Mouse (Mus musculus) liver, adult 2 months (tissue): ENCODE measurements around the gene Pbx4. TPM values are rescaled to one million over a fixed set of nuclear protein-coding genes. Genes with fewer than 3 reads are reported as not detected.

Source experiments
- DNase-seq: peaks from one replicate; pipeline ENCODE4 v3.0.0-alpha.2; 2011; ENCODE audit warnings: low read depth, low spot score; ENCODE audit errors: extremely low read depth
- H3K27ac ChIP-seq: fragments of 200-500 bp; replicated peaks from 2 replicates; pipeline ENCODE4 v1.5.1; 2012; ENCODE audit warnings: low read depth, mild to moderate bottlenecking, control low read depth, inconsistent platforms, low read length; ENCODE audit not compliant: insufficient read depth
- H3K27me3 ChIP-seq: fragments of 200-500 bp; 2 replicates; pipeline ENCODE4 v1.6.1; 2012; ENCODE audit warnings: mild to moderate bottlenecking, moderate library complexity, low read length, inconsistent platforms; ENCODE audit not compliant: control insufficient read depth, insufficient read depth
- H3K36me3 ChIP-seq: fragments of 200-500 bp; 2 replicates; pipeline ENCODE4 v1.6.1; 2012; ENCODE audit warnings: low read length, inconsistent platforms; ENCODE audit not compliant: control insufficient read depth, insufficient read depth
- H3K4me1 ChIP-seq: fragments of 200-500 bp; 2 replicates; pipeline ENCODE4 v1.6.1; 2011; ENCODE audit warnings: low read length; ENCODE audit not compliant: control insufficient read depth, insufficient read depth
- H3K4me3 ChIP-seq: fragments of 200-500 bp; 2 replicates; pipeline ENCODE4 v1.5.1; 2011; ENCODE audit warnings: low read depth, mild to moderate bottlenecking, control low read depth, low read length, moderate library complexity; ENCODE audit not compliant: insufficient read depth
- H3K79me2 ChIP-seq: fragments of 200-500 bp; 2 replicates; pipeline ENCODE4 v1.6.1; 2012; ENCODE audit warnings: inconsistent platforms, mild to moderate bottlenecking, low read length, moderate library complexity; ENCODE audit not compliant: control insufficient read depth, insufficient read depth
- H3K9ac ChIP-seq: fragments of 200-500 bp; 2 replicates; pipeline ENCODE4 v1.6.1; 2012; ENCODE audit warnings: low read depth, mild to moderate bottlenecking, control low read depth, inconsistent platforms, low read length
- CTCF ChIP-seq: fragments of 200-500 bp; IDR thresholded peaks from 2 replicates; pipeline ENCODE4 v1.5.1; 2011; ENCODE audit warnings: low read depth, low read length, control low read depth
- POLR2A ChIP-seq: fragments of 200-500 bp; IDR thresholded peaks from 2 replicates; pipeline ENCODE4 v1.6.1; 2011; ENCODE audit warnings: low read length, control low read depth; ENCODE audit not compliant: insufficient read depth; ENCODE audit errors: extremely low read depth
- WGBS: fragments of 180-500 bp; shearing (Covaris S2); methylation state at CpG from one replicate; pipeline ENCODE4 v1.1.7; 2018; 5-methylcytosine and 5-hydroxymethylcytosine counted together
- polyA plus RNA-seq: library from polyadenylated mRNA; depleted of rRNA; stranded (reverse); fragments of >200 nt; gene quantifications from 2 replicates; pipeline ENCODE4 v1.2.3, GENCODE M21; 2012
- total RNA-seq: library from RNA; depleted of rRNA; stranded (reverse); fragments of >200 nt; gene quantifications from 2 replicates; pipeline ENCODE4 v1.2.3, GENCODE M21; 2014

Pbx4 gene
- total and polyA plus RNA-seq, 2 experiments = 0.46 to 1.7 TPM

DNA sequence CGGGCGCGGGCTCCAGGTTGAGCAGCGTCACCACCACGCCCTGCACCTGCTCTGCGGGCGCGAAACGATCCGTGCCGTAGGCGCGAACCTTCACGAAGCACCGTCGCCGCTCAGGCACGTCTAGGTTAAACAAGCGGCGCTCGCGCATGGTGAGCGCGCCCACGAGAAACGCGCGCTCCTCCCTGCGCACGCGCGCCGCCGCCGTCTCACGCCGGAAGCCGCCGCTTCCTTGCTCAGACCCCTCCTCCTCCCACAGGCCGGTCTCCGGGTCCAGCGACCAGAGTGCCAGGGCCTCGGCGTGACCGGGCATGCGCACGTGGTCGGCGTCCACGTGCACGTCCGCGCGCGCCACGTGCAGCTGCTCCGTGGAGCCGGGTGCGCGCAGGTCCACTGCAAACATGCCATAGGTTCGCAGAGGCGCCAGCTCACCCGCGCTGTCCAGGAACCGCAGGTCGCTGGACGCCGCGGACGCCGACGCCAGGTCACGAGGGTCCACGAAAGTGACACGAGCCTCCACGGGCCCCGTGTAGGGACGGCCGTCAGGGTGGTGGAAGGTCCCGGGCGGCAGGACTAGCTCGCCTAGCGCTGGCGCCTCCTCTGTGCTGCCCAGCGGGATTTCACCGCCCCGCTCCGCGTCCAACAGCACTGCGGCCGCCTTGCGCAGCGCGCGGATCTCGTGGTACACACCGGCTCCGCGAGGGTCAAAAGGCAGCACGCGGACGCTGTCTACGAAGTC lies 49.9 kb downstream of the Pbx4 start:
- Histone ChIP-seq H3K4me1 (peaks cover 1% of the 10 kb centered on the region; the same call in 1 of the 2 replicates), H3K4me3 (peak overlapping the region; percentile 4; the same call in 1 of the 2 replicates), H3K36me3 (no peaks in the 10 kb centered on the region), H3K27ac (no peak overlapping the region), H3K79me2 (no peaks in the 10 kb centered on the region), H3K27me3 (peaks cover 51% of the 10 kb centered on the region), H3K9ac (no peak overlapping the region)
- WGBS = 6% methylated on average over 103 of the region's 103 CpGs
- TF ChIP-seq POLR2A (no peak), CTCF (no peak)
- DNase-seq = no peak

DNA sequence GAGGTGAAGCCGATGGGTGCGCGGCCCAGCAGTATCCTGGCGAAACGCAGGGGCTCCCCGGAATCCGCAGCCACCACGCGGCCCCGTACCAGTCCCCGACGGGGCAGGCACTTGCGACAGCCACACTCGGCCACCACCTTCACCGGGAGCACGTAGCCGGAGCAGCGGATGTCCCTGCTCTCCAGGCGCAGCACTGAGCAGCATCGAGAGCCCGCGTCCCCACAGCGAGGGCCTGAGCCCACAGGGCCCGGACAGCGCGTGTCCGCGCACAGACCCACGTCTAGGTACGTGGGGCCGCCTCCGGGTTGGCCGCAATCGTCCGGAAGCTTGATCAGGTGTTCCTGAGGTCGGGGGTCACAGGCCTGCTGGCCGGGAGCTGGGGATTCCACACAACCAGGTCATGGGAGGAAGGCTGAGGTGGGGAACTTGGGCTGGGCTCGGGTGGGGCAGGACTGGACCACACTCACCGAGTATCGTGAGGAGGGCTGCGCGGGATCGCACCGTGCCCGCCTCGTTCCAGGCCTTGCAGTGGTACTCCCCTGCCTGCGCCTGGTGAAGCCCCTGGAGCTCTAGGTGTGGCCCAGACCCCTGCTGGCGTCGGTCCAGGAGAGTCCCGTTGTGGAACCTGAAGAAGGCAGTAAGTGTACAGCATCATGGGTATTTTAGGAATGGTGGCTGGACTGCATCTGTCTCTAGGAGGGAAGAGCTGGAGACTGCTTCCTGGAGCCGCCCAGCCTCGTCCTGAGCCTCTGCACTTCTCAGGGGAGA lies 50.7 kb downstream of the Pbx4 start:
- WGBS = 23% methylated on average over 52 of the region's 52 CpGs
- Histone ChIP-seq H3K27me3 (peaks cover 56% of the 10 kb centered on the region), H3K4me1 (peaks cover 6% of the 10 kb centered on the region), H3K36me3 (no peaks in the 10 kb centered on the region), H3K27ac (no peak overlapping the region), H3K4me3 (no peak overlapping the region), H3K79me2 (no peaks in the 10 kb centered on the region), H3K9ac (no peak overlapping the region)
- no peak for DNase-seq
- TF ChIP-seq CTCF (no peak), POLR2A (no peak)

DNA sequence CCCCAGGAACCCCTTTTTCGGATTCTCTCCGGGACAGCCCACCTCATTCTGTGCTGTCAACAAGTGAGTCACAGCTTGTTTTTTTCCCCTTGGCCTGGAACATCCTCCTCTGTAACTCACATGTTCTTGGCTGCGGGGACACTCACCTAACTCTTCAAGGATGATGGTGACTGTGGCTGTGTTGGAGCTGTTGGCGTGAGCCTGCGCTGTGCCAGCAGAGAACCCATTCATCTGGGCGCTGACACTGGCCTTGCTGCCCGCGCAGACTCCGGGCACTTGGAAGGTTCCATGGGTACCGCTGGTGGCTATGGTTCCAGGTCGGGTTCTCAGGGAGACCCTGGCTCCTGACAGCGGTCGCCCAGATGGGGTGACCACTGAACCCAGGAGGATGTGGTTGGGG lies 51.9 kb downstream of the Pbx4 start:
- H3K4me1 ChIP-seq = peaks cover 7% of the 10 kb centered on the region
- H3K36me3 ChIP-seq = no peaks in the 10 kb centered on the region
- H3K27me3 ChIP-seq = peaks cover 60% of the 10 kb centered on the region
- H3K79me2 ChIP-seq = no peaks in the 10 kb centered on the region
- no peak for DNase-seq
- TF ChIP-seq POLR2A (no peak), CTCF (no peak)
- 70% methylated on average over 13 of the region's 13 CpGs for WGBS
- H3K27ac ChIP-seq = no peak overlapping the region
- H3K9ac ChIP-seq = no peak overlapping the region
- no peak overlapping the region for H3K4me3 ChIP-seq

- DNase-seq = no peak
- no peak for TF ChIP-seq CTCF
- 2% methylated on average over 59 of the region's 60 CpGs for WGBS
Observed at GRCm38 (mm10) chr8:69887289-69888243, 55.3 kb downstream of the Pbx4 start, which contains the start of gene Cilp2. Gene Cilp2, minus strand, starts transcription at chr8:69887687.

DNA sequence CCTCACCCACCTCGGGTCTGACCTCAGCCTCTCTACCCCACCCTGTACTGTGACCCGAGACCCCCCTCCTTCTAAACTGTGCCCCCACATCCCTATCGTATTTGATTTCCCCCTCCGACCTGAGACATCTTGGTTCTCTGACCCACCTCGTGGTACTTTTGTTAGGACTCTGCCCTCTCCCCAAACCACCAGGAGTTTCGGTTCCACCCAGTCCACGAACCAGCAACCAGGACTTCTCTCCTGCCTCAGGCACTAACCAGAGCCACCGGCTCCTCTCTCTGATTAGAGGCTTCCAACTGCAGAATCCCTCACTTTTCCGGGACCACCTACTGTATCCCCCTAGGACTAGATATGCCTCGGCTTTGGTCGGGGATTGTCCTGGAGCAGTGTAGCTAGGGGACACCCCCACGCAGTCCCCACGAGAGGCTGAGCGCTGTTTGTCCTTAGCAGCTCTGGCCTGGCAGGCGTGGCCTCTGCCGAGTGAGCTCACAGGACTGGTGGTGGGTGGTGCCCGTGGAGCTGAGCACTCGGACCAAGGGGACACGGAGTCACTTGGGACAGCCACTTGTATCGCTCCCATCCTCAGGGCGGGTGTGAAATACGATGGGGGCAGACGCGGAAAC lies 56.1 kb downstream of the Pbx4 start:
- peaks cover 7% of the 10 kb centered on the region for H3K4me1 ChIP-seq
- 8% methylated on average over 24 of the region's 24 CpGs for WGBS
- no peak for DNase-seq
- H3K27me3 ChIP-seq = peaks cover 35% of the 10 kb centered on the region
- no peaks in the 10 kb centered on the region for H3K79me2 ChIP-seq
- TF ChIP-seq POLR2A = no peak
- no peak for TF ChIP-seq CTCF
- H3K4me3 ChIP-seq = no peak overlapping the region
- no peak overlapping the region for H3K9ac ChIP-seq
- H3K27ac ChIP-seq = no peak overlapping the region
- H3K36me3 ChIP-seq = no peaks in the 10 kb centered on the region

More at GRCm38 (mm10) chr8:69887289-69888243, 55.3 kb downstream of the Pbx4 start, which contains the start of gene Cilp2:
- H3K27ac ChIP-seq = no peak within 1 kb of the TSS
- H3K27me3 ChIP-seq = peaks cover 42% of the 10 kb centered on the region
- H3K9ac ChIP-seq = no peak within 1 kb of the TSS
- no peaks in the 10 kb centered on the region for H3K36me3 ChIP-seq
- no peaks in the 10 kb centered on the region for H3K79me2 ChIP-seq
- peak within 1 kb of the TSS; percentile 26; the same call in 1 of the 2 replicates for H3K4me3 ChIP-seq
- peaks cover 7% of the 10 kb centered on the region for H3K4me1 ChIP-seq
